Comparison of ENCODE assay signal across 11 mouse cellular contexts in genomic region chr11:113458582-113459210, GRCm38 (mm10).
A peak's percentile ranks its signal among the peaks of the same experiment; 100 is the strongest.
DNase-seq lines count a peak whose midpoint lies in the region; ATAC-seq and TF ChIP-seq lines count a peak whose summit lies in the region.
"Had no signal": no experiment of that assay in that cellular context is flagged by ENCODE, and none has a peak within 500 bp of the region (broad histone marks: within the 10 kb centered on the region; RNA-seq: fewer than 3 reads in every experiment).

No protein-coding gene starts in this region.

- H3K4me3 ChIP-seq in hindbrain, postnatal 0 days (ENCODE audit: low read length), result no peak overlapping the region
- H3K4me3 ChIP-seq in hindbrain, embryonic 11.5 days (ENCODE audit: low read depth, low read length), result no peak overlapping the region
- no peak overlapping the region for H3K4me3 ChIP-seq in thymus, adult 2 months (ENCODE audit: control insufficient read depth, insufficient read depth, low read length)
- no peak overlapping the region for H3K4me3 ChIP-seq in limb, embryonic 14.5 days (replicated peaks; ENCODE audit: low read length)
- H3K4me3 ChIP-seq in forebrain, embryonic 10.5 days, result no peak overlapping the region
- H3K4me3 ChIP-seq: erythroblast, embryonic 14.5 days; neural tube, embryonic 15.5 days; stomach, embryonic 15.5 days had no signal

- 0 out of 2 replicates have a peak overlapping the region, but pooled peaks have one; percentile 1 for H3K27ac ChIP-seq in hindbrain, postnatal 0 days
- no peak overlapping the region for H3K27ac ChIP-seq in hindbrain, embryonic 11.5 days (ENCODE audit: low read depth, low read length)
- H3K27ac ChIP-seq in thymus, adult 2 months (ENCODE audit: control insufficient read depth, insufficient read depth, low read length), result no peak overlapping the region
- peak overlapping the region; percentile 27; the same call in 1 of the 2 replicates for H3K27ac ChIP-seq in limb, embryonic 14.5 days (replicated peaks; ENCODE audit: low read depth, low read length)
- no peak overlapping the region for H3K27ac ChIP-seq in forebrain, embryonic 10.5 days
- H3K27ac ChIP-seq: neural tube, embryonic 15.5 days; stomach, embryonic 15.5 days had no signal

- H3K4me2 ChIP-seq in hindbrain, postnatal 0 days (ENCODE audit: low read depth, low read length), result no peak overlapping the region
- H3K4me2 ChIP-seq in hindbrain, embryonic 11.5 days (replicated peaks; ENCODE audit: low read depth, low read length), result no peak overlapping the region
- H3K4me2 ChIP-seq in limb, embryonic 14.5 days (replicated peaks; ENCODE audit: low read depth, low read length, severe bottlenecking), result no peak overlapping the region
- H3K4me2 ChIP-seq: neural tube, embryonic 15.5 days; stomach, embryonic 15.5 days had no signal

- H3K9me3 ChIP-seq in hindbrain, postnatal 0 days (ENCODE audit: low read length), result no peaks in the 10 kb centered on the region
- no peaks in the 10 kb centered on the region for H3K9me3 ChIP-seq in hindbrain, embryonic 11.5 days (ENCODE audit: control insufficient read depth, low read length)
- no peaks in the 10 kb centered on the region; the same call in 1 of the 2 replicates for H3K9me3 ChIP-seq in limb, embryonic 14.5 days (ENCODE audit: control insufficient read depth, low read length)
- peaks cover 12% of the 10 kb centered on the region; the same call in 1 of the 2 replicates for H3K9me3 ChIP-seq in forebrain, embryonic 10.5 days
- H3K9me3 ChIP-seq: stomach, embryonic 15.5 days had no signal

- TF ChIP-seq POLR2A in thymus, adult 2 months (IDR thresholded peaks at IDR 0.05; ENCODE audit: control insufficient read depth, extremely low read depth, insufficient read depth, low read length, poor library complexity), result no peak
- TF ChIP-seq POLR2A in limb, embryonic 14.5 days (IDR thresholded peaks at IDR 0.05; ENCODE audit: borderline replicate concordance, extremely low read depth, insufficient read depth, insufficient read length), result no peak

- ATAC-seq in hindbrain, postnatal 0 days, result peak; percentile 24; the same call in 1 of the 2 replicates
- ATAC-seq in hindbrain, embryonic 11.5 days (ENCODE audit: low FRiP score), result no peak
- no peak; the same call in 1 of the 2 replicates for ATAC-seq in limb, embryonic 14.5 days (ENCODE audit: low FRiP score, low read depth)

- TF ChIP-seq CTCF in hindbrain, postnatal 0 days (IDR thresholded peaks at IDR 0.05; ENCODE audit: low read depth), result peak; percentile 57
- TF ChIP-seq CTCF in thymus, adult 2 months (IDR thresholded peaks at IDR 0.05; ENCODE audit: borderline replicate concordance, control insufficient read depth, extremely low read depth, insufficient read depth, low read length, poor library complexity), result peak; percentile 65

- H3K36me3 ChIP-seq in hindbrain, postnatal 0 days (ENCODE audit: insufficient read depth, low read length), result no peaks in the 10 kb centered on the region
- H3K36me3 ChIP-seq in hindbrain, embryonic 11.5 days (ENCODE audit: control insufficient read depth, insufficient read depth, low read length), result no peaks in the 10 kb centered on the region
- H3K36me3 ChIP-seq in thymus, adult 2 months (ENCODE audit: control insufficient read depth, insufficient read depth, low read length), result no peaks in the 10 kb centered on the region
- H3K36me3 ChIP-seq in limb, embryonic 14.5 days (ENCODE audit: control insufficient read depth, insufficient read depth, low read length), result no peaks in the 10 kb centered on the region
- 0 out of 2 replicates have a peak, but pooled peaks cover 3% of the 10 kb centered on the region for H3K36me3 ChIP-seq in forebrain, embryonic 10.5 days (replicated peaks)
- H3K36me3 ChIP-seq: neural tube, embryonic 15.5 days; stomach, embryonic 15.5 days had no signal

- no peaks in the 10 kb centered on the region for H3K4me1 ChIP-seq in hindbrain, postnatal 0 days (ENCODE audit: insufficient read depth, low read length)
- no peaks in the 10 kb centered on the region for H3K4me1 ChIP-seq in hindbrain, embryonic 11.5 days (replicated peaks; ENCODE audit: control insufficient read depth, insufficient read depth, low read length)
- H3K4me1 ChIP-seq in thymus, adult 2 months (replicated peaks; ENCODE audit: control insufficient read depth, insufficient read depth, low read length), result peaks cover 4% of the 10 kb centered on the region; the same call in 1 of the 2 replicates
- peaks cover 17% of the 10 kb centered on the region for H3K4me1 ChIP-seq in limb, embryonic 14.5 days (ENCODE audit: control insufficient read depth, insufficient read depth, low read length)
- peaks cover 4% of the 10 kb centered on the region for H3K4me1 ChIP-seq in forebrain, embryonic 10.5 days

- no peak for DNase-seq in hindbrain, postnatal 0 days (ENCODE audit: low spot score)
- no peak for DNase-seq in hindbrain, embryonic 11.5 days (ENCODE audit: low spot score)
- DNase-seq in thymus, adult 2 months, result peak; percentile 48
- DNase-seq in thymus, adult 18-20 months, result no peak
- no peak for DNase-seq in limb, embryonic 14.5 days (ENCODE audit: low spot score)
- DNase-seq in ovary, postnatal 36 days (ENCODE audit: low spot score), result no peak
- no peak for DNase-seq in forebrain, embryonic 10.5 days (ENCODE audit: extremely low spot score, low spot score)
- DNase-seq: cerebellum, adult 18-20 months had no signal

- H3K27me3 ChIP-seq in hindbrain, postnatal 0 days (ENCODE audit: insufficient read depth, low read length), result no peaks in the 10 kb centered on the region
- H3K27me3 ChIP-seq in hindbrain, embryonic 11.5 days (ENCODE audit: control insufficient read depth, insufficient read depth, low read length), result no peaks in the 10 kb centered on the region
- H3K27me3 ChIP-seq in thymus, adult 2 months (ENCODE audit: control insufficient read depth, insufficient read depth, low read length), result no peaks in the 10 kb centered on the region
- H3K27me3 ChIP-seq in limb, embryonic 14.5 days (ENCODE audit: control insufficient read depth, insufficient read depth, low read length), result no peaks in the 10 kb centered on the region
- no peaks in the 10 kb centered on the region for H3K27me3 ChIP-seq in forebrain, embryonic 10.5 days (ENCODE audit: poor library complexity, severe bottlenecking)
- H3K27me3 ChIP-seq: neural tube, embryonic 15.5 days; stomach, embryonic 15.5 days had no signal

- no peak overlapping the region for H3K9ac ChIP-seq in hindbrain, postnatal 0 days (replicated peaks; ENCODE audit: low read length)
- H3K9ac ChIP-seq in hindbrain, embryonic 11.5 days (ENCODE audit: low read depth, low read length), result no peak overlapping the region
- no peak overlapping the region for H3K9ac ChIP-seq in limb, embryonic 14.5 days (ENCODE audit: low read depth, low read length, severe bottlenecking)
- H3K9ac ChIP-seq: neural tube, embryonic 15.5 days; stomach, embryonic 15.5 days had no signal

- 69% methylated on average over 15 of the region's 15 CpGs for WGBS in hindbrain, postnatal 0 days
- WGBS in hindbrain, embryonic 11.5 days, result 72% methylated on average over 15 of the region's 15 CpGs
- WGBS in thymus, adult 2 months, result 91% methylated on average over 15 of the region's 15 CpGs
- WGBS in limb, embryonic 14.5 days, result 54% methylated on average over 15 of the region's 15 CpGs
- 67% methylated on average over 15 of the region's 15 CpGs for WGBS in forebrain, embryonic 10.5 days

Comparison
In these comparisons a context has a peak if more than half of its experiments do, and no peak if none do; other contexts are left out.
1. H3K27ac ChIP-seq: peak in hindbrain, postnatal 0 days (single experiment) and limb, embryonic 14.5 days (single experiment); none in hindbrain, embryonic 11.5 days (single experiment), thymus, adult 2 months (single experiment) and forebrain, embryonic 10.5 days (single experiment).